Mouse (Mus musculus): ENCODE data around the gene Clps. TPM values are rescaled to one million over a fixed set of nuclear protein-coding genes. Genes with fewer than 3 reads are reported as not detected.

Clps gene
- not detected in 2 replicates for total RNA-seq (2017)

GRCm38 (mm10) chr17:28560598-28560997 lies at the start of gene Clps:
Clps (minus strand) TSS chr17:28560766.
- no peak for ATAC-seq (ENCODE audit: extremely low read depth, insufficient number of reproducible peaks, low FRiP score, poor library complexity, severe bottlenecking)

- ATAC-seq (ENCODE audit: extremely low read depth, insufficient number of reproducible peaks, low FRiP score, poor library complexity, severe bottlenecking), result no peak
Measured at GRCm38 (mm10) chr17:28609543-28609942, 49.0 kb upstream of the Clps start.

GRCm38 (mm10) chr17:28601557-28602250 lies 41.1 kb upstream of the Clps start:
- no peak for ATAC-seq (ENCODE audit: extremely low read depth, insufficient number of reproducible peaks, low FRiP score, poor library complexity, severe bottlenecking)

GRCm38 (mm10) chr17:28600780-28601179 lies 40.2 kb upstream of the Clps start:
- ATAC-seq (ENCODE audit: extremely low read depth, insufficient number of reproducible peaks, low FRiP score, poor library complexity, severe bottlenecking), result no peak

GRCm38 (mm10) chr17:28593965-28594364 lies 33.4 kb upstream of the Clps start:
- ATAC-seq (ENCODE audit: extremely low read depth, insufficient number of reproducible peaks, low FRiP score, poor library complexity, severe bottlenecking), result no peak

GRCm38 (mm10) chr17:28592998-28593397 lies 32.4 kb upstream of the Clps start:
- ATAC-seq (ENCODE audit: extremely low read depth, insufficient number of reproducible peaks, low FRiP score, poor library complexity, severe bottlenecking), result peak; percentile 64

DNA sequence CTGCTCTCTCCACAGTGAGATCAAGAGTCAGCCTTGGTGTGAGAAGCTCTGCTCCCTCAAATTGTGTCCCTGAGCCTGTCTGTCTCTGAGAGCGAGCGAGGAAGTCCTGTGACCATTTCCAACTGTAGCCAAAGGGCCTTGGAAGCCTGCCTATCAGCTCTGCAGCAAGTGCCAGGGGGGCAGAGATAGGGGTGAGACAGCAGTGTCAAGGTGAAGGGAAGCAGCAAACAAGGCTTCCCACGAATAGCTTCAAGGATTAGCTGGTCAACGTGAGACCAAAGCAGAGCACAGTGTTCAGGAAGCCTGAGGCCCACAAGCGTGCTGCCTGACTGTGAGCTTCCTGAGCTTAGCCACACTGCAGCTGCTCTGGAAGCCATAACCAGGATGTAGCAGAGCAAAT lies 30.9 kb upstream of the Clps start:
- ATAC-seq (ENCODE audit: extremely low read depth, insufficient number of reproducible peaks, low FRiP score, poor library complexity, severe bottlenecking), result no peak

- no peak for ATAC-seq (ENCODE audit: extremely low read depth, insufficient number of reproducible peaks, low FRiP score, poor library complexity, severe bottlenecking)
Measured at GRCm38 (mm10) chr17:28590596-28590995, 30.0 kb upstream of the Clps start.

- ATAC-seq (ENCODE audit: extremely low read depth, insufficient number of reproducible peaks, low FRiP score, poor library complexity, severe bottlenecking), result no peak
Measured at GRCm38 (mm10) chr17:28588591-28588990, 28.0 kb upstream of the Clps start.

DNA sequence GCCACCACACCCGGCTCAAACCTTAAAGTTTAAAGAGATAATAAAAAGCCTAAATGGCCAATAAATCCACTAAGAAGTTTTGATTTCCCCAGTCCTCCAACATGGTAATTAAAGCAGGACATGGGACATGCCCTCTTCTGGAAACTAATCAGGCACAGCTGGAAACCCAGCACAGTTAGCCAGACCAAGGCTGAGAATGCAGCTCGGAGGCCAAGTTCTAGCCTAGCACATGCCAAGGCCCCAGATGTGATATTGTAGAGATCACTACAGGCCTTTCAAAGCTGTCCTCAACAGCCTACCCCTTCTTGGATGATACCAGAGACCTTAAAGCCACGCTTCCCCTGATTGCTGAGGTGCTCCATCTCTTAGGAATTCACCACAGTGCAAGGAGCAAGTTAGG lies 25.9 kb upstream of the Clps start:
- ATAC-seq (ENCODE audit: extremely low read depth, insufficient number of reproducible peaks, low FRiP score, poor library complexity, severe bottlenecking), result no peak

DNA sequence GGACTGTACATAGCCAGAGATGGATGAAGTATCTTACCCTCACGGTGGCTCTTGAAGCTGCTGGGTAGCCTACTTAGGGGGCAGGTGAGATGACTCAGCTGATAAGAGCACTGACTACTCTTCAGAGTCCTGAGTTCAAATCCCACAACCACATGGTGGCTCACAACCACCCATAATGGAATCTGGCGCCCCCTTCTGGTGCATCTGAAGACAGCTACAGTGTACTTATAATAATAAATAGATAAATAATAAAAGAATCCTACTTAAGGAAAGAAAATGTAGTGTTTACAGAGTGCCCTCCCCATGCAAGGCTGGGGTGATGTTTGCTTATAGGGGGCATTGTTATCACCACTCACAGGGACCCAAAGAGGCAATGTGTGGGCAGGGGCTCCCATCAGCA lies 20.5 kb upstream of the Clps start:
- ATAC-seq (ENCODE audit: extremely low read depth, insufficient number of reproducible peaks, low FRiP score, poor library complexity, severe bottlenecking), result no peak

DNA sequence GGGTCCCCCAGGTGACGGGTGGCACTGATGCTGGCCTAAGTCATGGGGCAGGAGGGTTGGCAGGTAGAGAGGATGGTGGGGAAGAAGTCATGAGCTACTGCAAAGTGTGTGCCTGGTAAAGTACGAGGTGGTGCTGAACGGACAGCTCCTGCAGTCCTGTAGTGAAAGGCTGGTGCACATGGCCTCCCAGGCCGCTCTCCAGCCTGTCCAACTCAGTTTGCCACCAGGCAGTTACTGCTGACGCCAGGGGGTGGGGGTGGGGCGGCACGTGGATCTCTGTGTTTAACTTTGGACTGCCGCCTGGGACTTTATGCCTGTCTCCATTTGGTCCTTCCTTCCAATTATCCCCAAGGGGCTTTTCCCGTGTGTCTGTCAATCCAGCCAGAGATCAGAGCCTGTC lies 19.8 kb upstream of the Clps start:
- ATAC-seq (ENCODE audit: extremely low read depth, insufficient number of reproducible peaks, low FRiP score, poor library complexity, severe bottlenecking), result no peak

DNA sequence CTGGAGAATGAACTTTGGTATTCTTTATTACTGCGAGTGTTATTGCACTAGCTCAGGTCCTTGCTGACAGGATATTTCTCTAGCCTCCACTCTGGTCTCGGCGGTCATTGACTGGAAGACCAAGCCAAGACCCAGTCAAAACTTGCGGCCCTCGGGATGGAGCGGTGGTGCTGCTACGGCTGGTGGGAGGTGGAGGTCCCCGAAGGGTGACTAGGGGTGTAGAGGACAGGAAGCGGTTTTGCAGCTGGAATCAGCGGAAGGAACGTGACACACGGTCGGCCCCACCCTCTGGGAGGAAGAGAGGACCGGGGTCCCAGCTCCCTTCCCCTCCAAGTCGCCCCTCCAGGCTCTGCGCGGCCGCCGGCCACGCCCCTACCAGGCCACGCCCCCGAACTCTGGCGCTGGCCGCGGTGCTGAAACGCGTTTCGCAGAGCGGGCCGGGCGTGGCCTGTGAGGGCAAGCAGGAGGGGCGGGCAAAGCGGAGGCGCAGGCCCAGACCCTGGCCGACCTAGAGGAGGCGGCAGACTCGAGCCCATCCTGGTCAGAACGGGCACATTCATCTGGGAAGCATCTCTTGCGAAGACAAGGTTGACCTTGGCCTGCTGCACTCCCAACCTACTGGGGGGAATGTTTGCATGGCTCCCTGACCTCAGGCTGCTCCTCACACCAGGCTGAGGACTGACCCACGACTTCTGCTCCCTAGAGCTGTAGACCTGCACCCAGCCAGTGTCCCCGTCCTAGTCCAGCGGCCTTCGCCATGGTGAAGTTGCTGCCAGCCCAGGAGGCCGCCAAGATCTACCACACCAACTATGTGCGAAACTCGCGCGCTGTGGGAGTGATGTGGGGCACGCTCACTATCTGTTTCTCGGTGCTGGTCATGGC lies 14.9 kb upstream of the Clps start, which contains the start of gene Lhfpl5:
TSS of gene Lhfpl5 (plus strand) at position 398 of the 882 bp plus-strand sequence.
- ATAC-seq (ENCODE audit: extremely low read depth, insufficient number of reproducible peaks, low FRiP score, poor library complexity, severe bottlenecking), result no peak

- no peak for ATAC-seq (ENCODE audit: extremely low read depth, insufficient number of reproducible peaks, low FRiP score, poor library complexity, severe bottlenecking)
Measured at GRCm38 (mm10) chr17:28572941-28573340, 12.4 kb upstream of the Clps start.

DNA sequence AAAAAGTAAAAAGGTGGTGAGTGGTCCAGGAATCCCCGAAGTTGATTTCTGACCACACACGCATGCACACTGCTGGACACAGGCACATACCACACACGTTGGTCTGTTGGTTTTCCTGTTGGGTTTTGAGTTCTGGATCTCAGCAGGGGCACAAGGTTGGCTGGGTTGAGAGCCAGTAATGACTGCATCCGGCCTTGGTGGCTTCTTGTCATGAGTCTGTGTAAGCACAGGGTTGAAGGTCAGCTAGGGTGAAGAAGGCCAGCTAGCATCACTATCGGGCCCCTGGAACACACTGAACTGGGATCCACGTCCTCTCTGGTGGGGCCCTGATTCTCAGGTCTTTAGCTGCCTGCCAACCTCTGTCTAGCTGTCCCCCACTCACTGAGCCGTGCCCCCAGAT lies 12.0 kb upstream of the Clps start:
- ATAC-seq (ENCODE audit: extremely low read depth, insufficient number of reproducible peaks, low FRiP score, poor library complexity, severe bottlenecking), result no peak

GRCm38 (mm10) chr17:28571868-28572267 lies 11.3 kb upstream of the Clps start:
- no peak for ATAC-seq (ENCODE audit: extremely low read depth, insufficient number of reproducible peaks, low FRiP score, poor library complexity, severe bottlenecking)

- ATAC-seq (ENCODE audit: extremely low read depth, insufficient number of reproducible peaks, low FRiP score, poor library complexity, severe bottlenecking), result no peak
Measured at GRCm38 (mm10) chr17:28567541-28567940, 7.0 kb upstream of the Clps start.

DNA sequence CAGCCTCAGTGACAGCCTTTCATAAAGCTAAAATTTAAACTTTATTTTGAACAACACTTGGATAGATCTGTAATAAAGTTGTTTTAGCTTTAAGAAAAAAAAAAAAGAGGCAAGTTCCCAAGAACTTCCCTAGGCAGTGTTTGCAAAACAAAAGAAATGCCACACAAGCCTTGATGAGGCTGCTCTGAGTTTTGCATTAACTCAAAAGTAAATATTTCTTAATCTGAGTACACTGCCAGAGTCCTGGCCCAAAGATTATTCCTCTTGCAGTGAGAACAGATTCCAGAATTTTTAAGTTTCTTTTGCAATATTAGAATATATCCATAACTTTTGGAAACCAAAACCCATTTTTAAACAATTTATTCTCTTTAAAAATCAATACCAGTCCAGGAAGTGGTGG lies 4.6 kb upstream of the Clps start:
- ATAC-seq (ENCODE audit: extremely low read depth, insufficient number of reproducible peaks, low FRiP score, poor library complexity, severe bottlenecking), result no peak

- 0 out of 2 replicates have a peak, but pooled peaks have one; percentile 3 for ATAC-seq (ENCODE audit: extremely low read depth, insufficient number of reproducible peaks, low FRiP score, poor library complexity, severe bottlenecking)
Measured at GRCm38 (mm10) chr17:28561613-28562012, 1.0 kb upstream of the Clps start.

DNA sequence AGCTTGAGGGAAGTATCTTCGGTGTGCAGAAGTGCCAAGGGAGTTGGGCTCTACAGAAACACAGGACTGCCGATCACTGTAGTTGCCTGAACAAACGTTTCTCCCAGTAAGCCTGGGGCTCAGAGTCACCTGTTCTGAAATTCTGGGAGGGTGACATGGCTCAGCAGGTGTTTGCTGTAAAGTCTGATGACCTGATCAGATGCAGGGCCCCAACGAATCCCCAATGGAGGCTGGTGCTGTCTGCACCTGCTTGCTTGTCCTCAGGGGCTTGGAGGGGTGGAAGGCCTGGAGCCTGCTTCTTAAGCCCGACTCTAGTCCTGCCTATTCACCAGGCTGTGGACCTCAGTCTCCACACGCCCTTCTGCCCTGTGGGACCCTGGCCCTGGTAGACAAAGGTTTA lies 2.8 kb downstream of the Clps start:
- ATAC-seq (ENCODE audit: extremely low read depth, insufficient number of reproducible peaks, low FRiP score, poor library complexity, severe bottlenecking), result no peak

Data from neutrophil, adult 5-6 weeks (primary cell).